Comparison of ENCODE assay signal across 21 mouse cellular contexts in the genomic region with DNA sequence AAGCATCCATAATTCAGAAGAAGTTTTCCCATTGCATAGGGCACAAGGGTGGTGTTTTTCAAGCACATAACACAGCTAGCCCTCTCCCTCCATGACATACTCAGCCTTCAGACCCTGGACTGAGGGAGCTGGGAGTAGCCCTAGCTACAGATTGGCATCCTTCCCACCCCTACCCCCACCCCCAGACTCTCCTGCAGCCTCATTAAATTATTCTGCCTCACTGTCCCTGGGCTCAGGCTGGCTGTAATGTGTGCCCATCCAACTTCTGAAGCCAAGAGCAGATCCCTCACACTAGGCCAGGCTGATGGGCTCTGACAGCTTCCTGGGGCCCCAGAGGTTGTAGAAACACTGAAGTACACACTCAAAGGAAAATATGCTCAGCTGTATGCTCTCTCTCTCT. TPM values are rescaled to one million over a fixed set of nuclear protein-coding genes. Genes with fewer than 3 reads are reported as not detected.
A peak's percentile ranks its signal among the peaks of the same experiment; 100 is the strongest.
DNase-seq lines count a peak whose midpoint lies in the region; ATAC-seq and TF ChIP-seq lines count a peak whose summit lies in the region.
"Had no signal": no experiment of that assay in that cellular context is flagged by ENCODE, and none has a peak within 500 bp of the region (broad histone marks: within the 10 kb centered on the region; RNA-seq: fewer than 3 reads in every experiment).

No protein-coding gene starts in this region.

- H3K9ac ChIP-seq in liver, embryonic 12.5 days = peak overlapping the region; percentile 60
- H3K9ac ChIP-seq in liver, postnatal 0 days (replicated peaks) = no peak overlapping the region
- no peak overlapping the region for H3K9ac ChIP-seq in forebrain, embryonic 12.5 days
- H3K9ac ChIP-seq in liver, embryonic 14.5 days (replicated peaks) = peak overlapping the region; percentile 9; the same call in 1 of the 2 replicates
- H3K9ac ChIP-seq: lung, embryonic 14.5 days had no signal

- no peak overlapping the region for H3K4me3 ChIP-seq in liver, embryonic 12.5 days
- no peak overlapping the region for H3K4me3 ChIP-seq in liver, postnatal 0 days (ENCODE audit: low read depth, low read length)
- no peak overlapping the region for H3K4me3 ChIP-seq in forebrain, embryonic 12.5 days (replicated peaks)
- no peak overlapping the region for H3K4me3 ChIP-seq in liver, embryonic 14.5 days (ENCODE audit: insufficient read depth in 1 of 2, low read depth in 2 of 2, low read length in 2 of 2)
- H3K4me3 ChIP-seq: gastrocnemius, adult 2 months; limb, embryonic 10.5 days had no signal

- peak; percentile 72 to 81 for DNase-seq in cerebellum, postnatal 10 days
- no peak for DNase-seq in cerebellum, adult 18-20 months
- no peak for DNase-seq in liver, postnatal 0 days
- DNase-seq in liver, embryonic 14.5 days (ENCODE audit: low read depth in 3 of 3, low spot score in 3 of 3) = no peak
- no peak for DNase-seq in kidney, adult 11 months
- DNase-seq in embryo, embryonic 11 days = no peak
- DNase-seq: adrenal gland, postnatal 14 days; cerebellum, adult 9-11 months; gastrocnemius, adult 2 months; heart, postnatal 36 days; kidney, postnatal 25 days; lung, embryonic 14.5 days; right cerebral cortex, adult 18-20 months; thymus, postnatal 36 days had no signal

- no peaks in the 10 kb centered on the region for H3K36me3 ChIP-seq in liver, embryonic 12.5 days
- H3K36me3 ChIP-seq in liver, postnatal 0 days (replicated peaks; ENCODE audit: insufficient read depth, low read length) = no peaks in the 10 kb centered on the region
- no peaks in the 10 kb centered on the region for H3K36me3 ChIP-seq in forebrain, embryonic 12.5 days (replicated peaks)
- H3K36me3 ChIP-seq in liver, embryonic 14.5 days (replicated peaks; ENCODE audit: control insufficient read depth, insufficient read depth, low read depth) = no peaks in the 10 kb centered on the region
- H3K36me3 ChIP-seq: limb, embryonic 10.5 days had no signal

- TF ChIP-seq CTCF in liver, postnatal 0 days (IDR thresholded peaks at IDR 0.05; ENCODE audit: low read depth) = no peak
- TF ChIP-seq CTCF in liver, embryonic 14.5 days (IDR thresholded peaks at IDR 0.05; ENCODE audit: low read depth) = no peak

- H3K4me1 ChIP-seq in liver, embryonic 12.5 days = peaks cover 75% of the 10 kb centered on the region
- peaks cover 20% of the 10 kb centered on the region for H3K4me1 ChIP-seq in liver, postnatal 0 days (ENCODE audit: insufficient read depth)
- peaks cover 22% of the 10 kb centered on the region for H3K4me1 ChIP-seq in forebrain, embryonic 12.5 days
- peaks cover 39 to 52% of the 10 kb centered on the region in 2 experiments for H3K4me1 ChIP-seq in liver, embryonic 14.5 days (replicated peaks; ENCODE audit: control insufficient read depth in 2 of 2, insufficient read depth in 2 of 2, low read length in 1 of 2)

- H3K27me3 ChIP-seq in liver, embryonic 12.5 days (replicated peaks) = peaks cover 36% of the 10 kb centered on the region
- no peaks in the 10 kb centered on the region for H3K27me3 ChIP-seq in liver, postnatal 0 days (ENCODE audit: insufficient read depth, low read length)
- H3K27me3 ChIP-seq in forebrain, embryonic 12.5 days = no peaks in the 10 kb centered on the region
- peaks cover 3% of the 10 kb centered on the region; the same call in 1 of the 2 replicates for H3K27me3 ChIP-seq in liver, embryonic 14.5 days (ENCODE audit: control insufficient read depth, insufficient read depth, low read length)

- H3K27ac ChIP-seq in liver, embryonic 12.5 days = peak overlapping the region; percentile 70
- H3K27ac ChIP-seq in liver, postnatal 0 days (ENCODE audit: low read depth) = no peak overlapping the region
- peak overlapping the region; percentile 76 for H3K27ac ChIP-seq in forebrain, embryonic 12.5 days
- peak overlapping the region; percentile 53 for H3K27ac ChIP-seq in liver, embryonic 14.5 days
- H3K27ac ChIP-seq: gastrocnemius, adult 2 months; limb, embryonic 10.5 days; macrophage; stomach, postnatal 0 days had no signal

- no peak for ATAC-seq in liver, embryonic 12.5 days
- ATAC-seq in liver, postnatal 0 days = no peak
- peak; percentile 80; the same call in 1 of the 2 replicates for ATAC-seq in forebrain, embryonic 12.5 days (ENCODE audit: low FRiP score)
- no peak for ATAC-seq in liver, embryonic 14.5 days (ENCODE audit: insufficient read depth)
- ATAC-seq: intestine, postnatal 0 days had no signal

- no peak for TF ChIP-seq EP300 in liver, postnatal 0 days (IDR thresholded peaks at IDR 0.05; ENCODE audit: low read depth)
- TF ChIP-seq EP300 in liver, embryonic 14.5 days (IDR thresholded peaks at IDR 0.05; ENCODE audit: low read depth) = no peak

- H3K4me2 ChIP-seq in liver, embryonic 12.5 days = no peak overlapping the region
- H3K4me2 ChIP-seq in liver, postnatal 0 days (ENCODE audit: low read depth, low read length) = no peak overlapping the region
- H3K4me2 ChIP-seq in forebrain, embryonic 12.5 days = no peak overlapping the region
- no peak overlapping the region for H3K4me2 ChIP-seq in liver, embryonic 14.5 days (ENCODE audit: low read depth)
- H3K4me2 ChIP-seq: lung, embryonic 14.5 days had no signal

- H3K9me3 ChIP-seq in liver, embryonic 12.5 days (replicated peaks) = no peaks in the 10 kb centered on the region
- no peaks in the 10 kb centered on the region for H3K9me3 ChIP-seq in liver, postnatal 0 days (ENCODE audit: low read length)
- no peaks in the 10 kb centered on the region for H3K9me3 ChIP-seq in forebrain, embryonic 12.5 days
- no peaks in the 10 kb centered on the region for H3K9me3 ChIP-seq in liver, embryonic 14.5 days (ENCODE audit: control insufficient read depth, low read length)
- H3K9me3 ChIP-seq: limb, embryonic 10.5 days had no signal

RNA-seq across cellular contexts. Expression of gene Lao1, which starts 53.6 kb away (rescaled TPM):
- polyA plus RNA-seq in liver, embryonic 12.5 days (2016; fragmentation: Nextera tagmentation; extraction: Ambion mirVana) = not detected in 2 replicates
- not detected in 2 replicates for polyA plus RNA-seq in liver, postnatal 0 days (2015; fragmentation: Nextera tagmentation; extraction: Ambion mirVana)
- polyA plus RNA-seq in forebrain, embryonic 12.5 days (2016; fragmentation: Nextera tagmentation; extraction: Ambion mirVana) = not detected in 2 replicates
- not detected in 2 replicates for polyA plus RNA-seq in liver, embryonic 14.5 days (2012; rRNA removed)
- not detected in 2 replicates for polyA plus RNA-seq in liver, embryonic 14.5 days (2014; fragmentation: Nextera tagmentation; extraction: Ambion mirVana)
- polyA plus RNA-seq: embryonic facial prominence, embryonic 11.5 days; limb, embryonic 10.5 days; lung, embryonic 14.5 days; macrophage had no signal

Comparison
In these comparisons a context has a peak if more than half of its experiments do, and no peak if none do; other contexts are left out.
1. DNase-seq: peak in cerebellum, postnatal 10 days (2 of 2); none in cerebellum, adult 18-20 months (0 of 2), liver, postnatal 0 days (single experiment), liver, embryonic 14.5 days (0 of 3), kidney, adult 11 months (single experiment) and embryo, embryonic 11 days (single experiment).
2. H3K9ac ChIP-seq: peak in liver, embryonic 12.5 days (single experiment) and liver, embryonic 14.5 days (single experiment); none in liver, postnatal 0 days (single experiment) and forebrain, embryonic 12.5 days (single experiment).